Mouse (Mus musculus) liver, embryonic 14.5 days (tissue): ENCODE measurements around the gene Vmn2r18. TPM values are rescaled to one million over a fixed set of nuclear protein-coding genes. Genes with fewer than 3 reads are reported as not detected.

Source experiments
- ATAC-seq: fragments of 200-750 bp; cut with Nextera tagmentation; 2 replicates; pipeline ENCODE4 v1.8.0; 2017; ENCODE audit warnings: moderate number of reproducible peaks, mild to moderate bottlenecking, moderate library complexity; ENCODE audit not compliant: insufficient read depth
- DNase-seq, 3 experiments: peaks; one replicate each; pipeline ENCODE4 v3.0.0-alpha.2; 2012 to 2013; ENCODE audit warnings: low read depth in 3 of 3, low spot score in 3 of 3
- H3K27ac ChIP-seq: fragments of 300-500 bp; sonication (generic); 2 replicates; pipeline ENCODE4 v1.5.1; 2014; ENCODE audit warnings: moderate library complexity, mild to moderate bottlenecking, control low read depth, inconsistent platforms
- H3K27me3 ChIP-seq: fragments of 300-500 bp; sonication (generic); 2 replicates; pipeline ENCODE4 v1.6.1; 2014; ENCODE audit warnings: mild to moderate bottlenecking, low read length, moderate library complexity; ENCODE audit not compliant: control insufficient read depth, insufficient read depth
- H3K36me3 ChIP-seq: fragments of 300-500 bp; sonication (generic); replicated peaks from 2 replicates; pipeline ENCODE4 v1.6.1; 2014; ENCODE audit warnings: low read depth; ENCODE audit not compliant: control insufficient read depth, insufficient read depth
- H3K4me1 ChIP-seq, 2 experiments: fragments of 200-500 bp in 1 of 2; fragments of 300-500 bp in 1 of 2; sonication (generic) in 1 of 2; replicated peaks; 2 replicates each; pipeline ENCODE4 v1.6.1; 2012 to 2014; ENCODE audit warnings: antibody characterized with exemption in 1 of 2, inconsistent platforms in 1 of 2, low read length in 1 of 2; ENCODE audit not compliant: control insufficient read depth in 2 of 2, insufficient read depth in 2 of 2
- H3K4me2 ChIP-seq: fragments of 300-500 bp; sonication (generic); 2 replicates; pipeline ENCODE4 v1.6.1; 2014; ENCODE audit warnings: low read depth, mild to moderate bottlenecking, control low read depth, moderate library complexity
- H3K4me3 ChIP-seq, 2 experiments: fragments of 200-500 bp in 1 of 2; fragments of 300-500 bp in 1 of 2; sonication (generic) in 1 of 2; 2 replicates each; pipeline ENCODE4 v1.5.1; 2012 to 2014; ENCODE audit warnings: low read depth in 2 of 2, low read length in 2 of 2, mild to moderate bottlenecking in 2 of 2, control low read depth in 1 of 2, inconsistent platforms in 1 of 2, moderate library complexity in 1 of 2; ENCODE audit not compliant: insufficient read depth in 1 of 2
- H3K9ac ChIP-seq: fragments of 300-500 bp; sonication (generic); replicated peaks from 2 replicates; pipeline ENCODE4 v1.6.1; 2014; ENCODE audit warnings: mild to moderate bottlenecking, control low read depth, moderate library complexity
- H3K9me3 ChIP-seq: fragments of 300-500 bp; sonication (generic); 2 replicates; pipeline ENCODE4 v1.6.1; 2016; ENCODE audit warnings: low read length, mixed read lengths; ENCODE audit not compliant: control insufficient read depth
- CTCF ChIP-seq: IDR thresholded peaks from 2 replicates; pipeline ENCODE4 v1.5.1; 2016; ENCODE audit warnings: antibody characterized with exemption, low read depth, control low read depth
- EP300 ChIP-seq: IDR thresholded peaks from 2 replicates; pipeline ENCODE4 v1.6.1; 2016; ENCODE audit warnings: antibody characterized with exemption, low read depth
- WGBS: fragments of 180-500 bp; shearing (Covaris S2); extraction: QIAGEN DNeasy Blood & Tissue Kit; methylation state at CpG from one replicate; pipeline ENCODE4 v1.1.7; 2014; ENCODE audit not compliant: insufficient replicate concordance; 5-methylcytosine and 5-hydroxymethylcytosine counted together
- polyA plus RNA-seq, 2 experiments: library from polyadenylated mRNA; depleted of rRNA in 1 of 2; stranded (reverse) in 1 of 2; unstranded in 1 of 2; fragments of >200 nt; fragmentation: Nextera tagmentation in 1 of 2; extraction: Ambion mirVana in 1 of 2; gene quantifications; 2 replicates each; pipeline versions ENCODE4 v1.2.1 to v1.2.3; 2012 to 2014

Gene Vmn2r18
- polyA plus RNA-seq, 2 experiments = not detected

- ATAC-seq = no peak
Measured at GRCm38 (mm10) chr5:151642102-151642501, 36.3 kb upstream of the Vmn2r18 start.

GRCm38 (mm10) chr5:151601696-151602095, 4.1 kb downstream of the Vmn2r18 start:
- DNase-seq (no peak), ATAC-seq (no peak)
- WGBS = 46% methylated on average over 1 of the region's 1 CpGs
- no peak overlapping the region for H3K9ac ChIP-seq
- no peak overlapping the region for H3K27ac ChIP-seq
- H3K9me3 ChIP-seq = no peaks in the 10 kb centered on the region
- H3K36me3 ChIP-seq = no peaks in the 10 kb centered on the region
- no peak overlapping the region for H3K4me2 ChIP-seq
- no peak for TF ChIP-seq EP300
- TF ChIP-seq CTCF = no peak
- no peaks in the 10 kb centered on the region for H3K4me1 ChIP-seq
- no peaks in the 10 kb centered on the region for H3K27me3 ChIP-seq
- no peak overlapping the region for H3K4me3 ChIP-seq

More at GRCm38 (mm10) chr5:151642102-151642501, 36.3 kb upstream of the Vmn2r18 start:
- no peak overlapping the region for H3K4me3 ChIP-seq
- no peaks in the 10 kb centered on the region for H3K9me3 ChIP-seq
- TF ChIP-seq CTCF = no peak
- no peak for TF ChIP-seq EP300
- H3K4me1 ChIP-seq = no peaks in the 10 kb centered on the region
- H3K9ac ChIP-seq = no peak overlapping the region
- H3K4me2 ChIP-seq = no peak overlapping the region
- no peaks in the 10 kb centered on the region for H3K27me3 ChIP-seq
- no peak overlapping the region for H3K27ac ChIP-seq
- 85% methylated on average over 1 of the region's 1 CpGs for WGBS
- no peak for DNase-seq
- H3K36me3 ChIP-seq = peaks cover 48% of the 10 kb centered on the region

Other genes with a start within 250 kb of the Vmn2r18 start
- gene Gm42906, start 177.9 kb downstream of the Vmn2r18 start, polyA plus RNA-seq (2012; rRNA removed) = not detected in 2 replicates
- not detected in 2 replicates for gene Gm42906, start 177.9 kb downstream of the Vmn2r18 start, polyA plus RNA-seq (2014; fragmentation: Nextera tagmentation; extraction: Ambion mirVana)
- gene Rfc3, start 45.2 kb upstream of the Vmn2r18 start, polyA plus RNA-seq (2012; rRNA removed) = 24.3 and 30.4 TPM in 2 replicates
- 54.5 and 58.8 TPM in 2 replicates for gene Rfc3, start 45.2 kb upstream of the Vmn2r18 start, polyA plus RNA-seq (2014; fragmentation: Nextera tagmentation; extraction: Ambion mirVana)